Mouse (Mus musculus) kidney, postnatal 25 days (tissue): ENCODE results near the gene Lysmd3.

Source experiments
- DNase-seq, 2 experiments: peaks; one replicate each; pipeline ENCODE4 v3.0.0; 2021; ENCODE audit warnings: mixed read lengths in 2 of 2

The Lysmd3 gene

GRCm38 (mm10) chr13:81675333-81675732 lies 17.9 kb downstream of the Lysmd3 start:
- no peak for DNase-seq

DNA sequence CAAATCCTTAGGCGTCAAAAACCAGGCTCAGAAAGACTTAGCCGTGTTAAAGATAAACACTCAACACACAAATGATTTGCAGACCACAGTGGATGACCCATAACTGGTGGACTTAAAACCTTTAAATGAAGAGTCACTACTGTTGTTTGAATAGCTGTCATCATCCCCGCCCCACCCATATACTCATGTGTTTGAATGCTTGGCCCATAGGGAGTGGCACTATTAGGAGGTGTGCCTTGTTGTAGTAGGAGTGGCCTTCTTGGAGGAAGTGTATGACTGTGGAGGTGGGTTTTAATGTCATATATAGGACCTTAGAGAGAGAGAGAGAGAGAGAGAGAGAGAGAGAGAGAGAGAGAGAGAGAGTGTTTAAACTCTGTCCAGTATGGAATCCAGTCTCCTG lies 25.6 kb downstream of the Lysmd3 start:
- no peak for DNase-seq

- no peak for DNase-seq
These were observed 26.8 kb downstream of the Lysmd3 start for GRCm38 (mm10) chr13:81684258-81684657.

- no peak for DNase-seq
These were observed 27.4 kb downstream of the Lysmd3 start for GRCm38 (mm10) chr13:81684884-81685283.

GRCm38 (mm10) chr13:81689587-81689986 lies 32.1 kb downstream of the Lysmd3 start:
- DNase-seq = no peak

- no peak for DNase-seq
These were observed 33.0 kb downstream of the Lysmd3 start for GRCm38 (mm10) chr13:81690477-81690876.

GRCm38 (mm10) chr13:81691606-81692005 lies 34.1 kb downstream of the Lysmd3 start:
- peak in 1 of 2 experiments; percentile 35 for DNase-seq

DNA sequence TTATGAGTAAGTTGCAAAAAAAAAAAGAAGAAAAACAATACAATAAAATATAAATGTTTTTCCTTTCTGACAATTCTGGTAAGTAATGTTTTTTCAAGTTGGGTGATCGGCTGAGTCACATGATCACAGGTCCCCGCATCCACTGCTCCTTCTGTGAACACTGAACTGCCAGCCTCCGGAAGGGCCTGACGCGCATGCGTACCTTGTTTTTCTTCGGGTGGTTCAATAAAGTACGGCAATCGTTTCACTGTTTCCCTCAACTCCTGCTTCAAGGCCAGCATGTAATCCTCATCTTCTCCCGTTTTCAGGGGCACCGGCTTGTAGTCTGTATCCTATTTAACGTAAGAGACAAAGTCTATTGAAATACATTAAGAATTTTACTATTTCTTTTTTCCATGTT lies 37.0 kb downstream of the Lysmd3 start:
- peak in 1 of 2 experiments; percentile 37 for DNase-seq

GRCm38 (mm10) chr13:81703148-81703547 lies 45.7 kb downstream of the Lysmd3 start:
- no peak for DNase-seq

GRCm38 (mm10) chr13:81703621-81704020 lies 46.2 kb downstream of the Lysmd3 start:
- DNase-seq = no peak

- DNase-seq = no peak
These were observed 48.8 kb downstream of the Lysmd3 start for GRCm38 (mm10) chr13:81706311-81706710.

- DNase-seq = no peak
These were observed 52.3 kb downstream of the Lysmd3 start for GRCm38 (mm10) chr13:81709805-81710204.

- DNase-seq = no peak
These were observed 52.8 kb downstream of the Lysmd3 start for GRCm38 (mm10) chr13:81710266-81710665.

DNA sequence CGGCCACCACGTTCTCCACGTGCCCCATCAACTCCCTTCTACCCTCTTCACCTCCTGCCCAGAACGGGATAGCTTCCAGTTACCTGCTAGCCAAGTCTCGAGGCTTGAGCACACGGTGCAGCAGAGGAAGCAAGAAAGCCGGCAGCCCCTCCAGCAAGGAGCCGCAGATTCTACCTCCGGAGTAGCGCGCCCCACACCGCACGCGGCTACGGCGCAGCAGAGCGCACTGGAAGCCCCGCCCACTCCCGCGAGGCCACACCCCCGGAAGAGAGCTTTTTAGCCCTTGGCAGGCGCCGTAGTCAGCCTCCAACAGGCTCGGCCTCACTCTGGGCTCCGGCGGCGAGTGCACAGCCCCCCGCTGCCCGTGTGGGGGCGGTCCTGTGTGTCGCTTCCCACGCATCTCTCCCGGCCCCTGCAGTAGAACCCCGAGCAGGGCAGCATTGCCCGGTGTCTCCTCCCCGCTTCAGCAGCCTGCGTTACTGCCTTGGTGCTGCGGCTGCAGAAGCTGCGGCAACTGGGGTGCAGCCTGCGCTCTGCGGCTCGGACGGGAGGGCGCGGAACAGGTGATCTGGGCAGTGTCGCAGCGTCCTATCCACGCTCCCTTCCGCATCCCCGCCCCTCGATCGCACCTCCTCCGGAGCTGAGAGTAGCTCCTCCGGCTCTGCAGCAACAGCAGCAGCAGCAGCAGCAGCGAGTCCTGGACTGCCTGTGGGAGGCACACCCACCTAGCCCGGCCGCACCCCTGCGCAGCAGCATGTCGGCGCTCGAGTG lies 53.5 kb downstream of the Lysmd3 start, which contains the start of the genes Polr3g and Mblac2:
TSS of gene Polr3g (minus strand) at position 239 of the 771 bp plus-strand sequence.
TSS of gene Mblac2 (plus strand) at position 567 of the 771 bp plus-strand sequence.
- DNase-seq = peak; percentile 96

DNA sequence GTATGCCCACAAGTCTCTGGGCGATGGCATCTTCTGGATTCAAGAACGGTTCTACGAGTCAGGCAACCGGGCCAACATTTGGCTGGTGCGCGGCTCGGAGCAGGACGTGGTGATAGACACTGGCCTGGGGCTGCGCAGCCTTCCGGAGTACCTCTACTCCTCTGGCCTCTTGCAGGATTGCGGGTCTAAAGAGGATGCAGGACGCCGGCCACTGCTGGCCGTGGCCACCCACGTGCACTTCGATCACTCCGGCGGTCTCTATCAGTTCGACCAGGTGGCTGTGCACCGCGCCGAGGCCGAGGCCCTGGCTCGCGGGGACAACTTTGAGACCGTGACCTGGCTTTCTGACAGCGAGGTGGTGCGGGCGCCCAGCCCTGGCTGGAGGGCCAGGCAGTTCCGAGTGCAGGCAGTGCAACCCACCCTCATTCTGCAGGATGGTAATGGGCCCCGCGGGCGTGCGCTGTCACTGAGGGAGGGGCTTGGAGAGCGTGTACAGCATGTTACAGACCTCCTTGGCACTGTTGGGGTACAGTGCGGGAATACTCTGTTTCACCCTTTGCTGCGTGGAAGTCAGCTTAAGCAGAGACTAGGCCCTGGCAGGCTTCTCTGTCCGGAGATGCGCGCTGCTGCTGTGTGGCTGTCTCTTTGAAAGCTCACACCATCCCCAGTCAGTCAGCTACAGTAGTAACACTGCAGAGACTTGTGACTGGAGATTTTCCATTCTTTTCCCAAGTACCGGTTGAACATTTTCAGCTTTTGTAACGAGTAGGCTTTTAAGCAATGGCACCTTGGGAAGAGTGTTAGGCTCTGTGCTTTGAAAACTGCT lies 54.3 kb downstream of the Lysmd3 start:
- DNase-seq = peak in 1 of 2 experiments; percentile 34

GRCm38 (mm10) chr13:81713896-81714295 lies 56.4 kb downstream of the Lysmd3 start:
- DNase-seq = no peak
